Mouse (Mus musculus): ENCODE measurements at regions not wholly inside any gene's neighbourhood (a gene's known extent, or its start where the extent isn't known, plus 50 kb on each side); places are given as distances from the start of the nearest gene placed in this dataset.
"Not testable (repeated sequence)": the region's sequence is repeated elsewhere in the genome, so short reads cannot be mapped to it uniquely, and the experiment has no call there.

- no peak for DNase-seq
Measured at GRCm38 (mm10) chr10:99320797-99321196, 57.8 kb downstream of the Dusp6 start.

- no peak for DNase-seq
Measured at GRCm38 (mm10) chr10:99323358-99323757, 60.3 kb downstream of the Dusp6 start.

GRCm38 (mm10) chr10:99327501-99327900 is 64.5 kb downstream of the Dusp6 start:
- no peak for DNase-seq

- no peak for DNase-seq
Measured at GRCm38 (mm10) chr10:99328568-99328967, 65.5 kb downstream of the Dusp6 start.

GRCm38 (mm10) chr10:99329469-99329868 is 66.4 kb downstream of the Dusp6 start:
- DNase-seq = no peak

GRCm38 (mm10) chr10:99330519-99330918 is 67.5 kb downstream of the Dusp6 start:
- no peak for DNase-seq

GRCm38 (mm10) chr10:99331876-99332275 is 68.8 kb downstream of the Dusp6 start:
- DNase-seq = no peak

- DNase-seq = no peak
Measured at GRCm38 (mm10) chr10:99333831-99334230, 70.8 kb downstream of the Dusp6 start.

GRCm38 (mm10) chr10:99336091-99336490 is 73.1 kb downstream of the Dusp6 start:
- no peak for DNase-seq

GRCm38 (mm10) chr10:99338790-99339189 is 75.8 kb downstream of the Dusp6 start:
- not testable (repeated sequence) for DNase-seq

GRCm38 (mm10) chr10:99339291-99339912 is 76.4 kb downstream of the Dusp6 start:
- peak; percentile 70 for DNase-seq

GRCm38 (mm10) chr10:99340057-99340456 is 77.0 kb downstream of the Dusp6 start:
- peak; percentile 11 for DNase-seq

GRCm38 (mm10) chr10:99349125-99349716 is 86.2 kb downstream of the Dusp6 start:
- peak; percentile 54 for DNase-seq

- no peak for DNase-seq
Measured at GRCm38 (mm10) chr10:99353541-99354292, 90.7 kb downstream of the Dusp6 start.

GRCm38 (mm10) chr10:99354352-99354751 is 91.3 kb downstream of the Dusp6 start:
- no peak for DNase-seq

- DNase-seq = no peak
Measured at GRCm38 (mm10) chr10:99355303-99355702, 92.3 kb downstream of the Dusp6 start.

GRCm38 (mm10) chr10:99356221-99356620 is 93.2 kb downstream of the Dusp6 start:
- DNase-seq = no peak

GRCm38 (mm10) chr10:99356883-99357282 is 93.9 kb downstream of the Dusp6 start:
- DNase-seq = no peak

- no peak for DNase-seq
Measured at GRCm38 (mm10) chr10:99357347-99357746, 94.3 kb downstream of the Dusp6 start.

GRCm38 (mm10) chr10:99358256-99358655 is 95.2 kb downstream of the Dusp6 start:
- no peak for DNase-seq

- DNase-seq = no peak
Measured at GRCm38 (mm10) chr10:99359439-99359866, 96.4 kb downstream of the Dusp6 start.

- DNase-seq = not testable (repeated sequence)
Measured at GRCm38 (mm10) chr10:99360601-99361000, 97.6 kb downstream of the Dusp6 start.

- no peak for DNase-seq
Measured at GRCm38 (mm10) chr10:99366162-99366561, 103.1 kb downstream of the Dusp6 start.

GRCm38 (mm10) chr10:99367757-99368156 is 104.7 kb downstream of the Dusp6 start:
- DNase-seq = no peak

Data from cerebellum, adult 8-10 months (tissue).